Mouse (Mus musculus): Measurements from ENCODE around the gene Sac3d1.
"Not testable (repeated sequence)": the region's sequence is repeated elsewhere in the genome, so short reads cannot be mapped to it uniquely, and the experiment has no call there.

The Sac3d1 gene

GRCm38 (mm10) chr19:6117986-6118676 lies at the start of gene Sac3d1:
Gene Sac3d1, minus strand, starts transcription at chr19:6118650.
- peak; percentile 97 for DNase-seq

GRCm38 (mm10) chr19:6166750-6167149 lies 48.3 kb upstream of the Sac3d1 start:
- DNase-seq, result no peak

- no peak for DNase-seq
Measured at GRCm38 (mm10) chr19:6163872-6164547, 45.6 kb upstream of the Sac3d1 start.

GRCm38 (mm10) chr19:6157220-6157619 lies 38.8 kb upstream of the Sac3d1 start:
- DNase-seq, result no peak

- no peak for DNase-seq
Measured at GRCm38 (mm10) chr19:6156372-6156771, 37.9 kb upstream of the Sac3d1 start.

GRCm38 (mm10) chr19:6155174-6155573 lies 36.7 kb upstream of the Sac3d1 start:
- no peak for DNase-seq

GRCm38 (mm10) chr19:6144842-6145241 lies 26.4 kb upstream of the Sac3d1 start:
- no peak for DNase-seq

- peak; percentile 93 for DNase-seq
Measured at GRCm38 (mm10) chr19:6141394-6141749, 22.9 kb upstream of the Sac3d1 start, which contains the start of gene Arl2. Gene Arl2, minus strand, starts transcription at chr19:6141548.

GRCm38 (mm10) chr19:6140678-6141393 lies 22.4 kb upstream of the Sac3d1 start, which contains the start of gene Batf2:
Gene Batf2, plus strand, starts transcription at chr19:6140983.
- peak; percentile 98 for DNase-seq

- DNase-seq, result no peak
Measured at GRCm38 (mm10) chr19:6140374-6140677, 21.9 kb upstream of the Sac3d1 start.

- DNase-seq, result no peak
Measured at GRCm38 (mm10) chr19:6139701-6140100, 21.3 kb upstream of the Sac3d1 start.

- DNase-seq, result no peak
Measured at GRCm38 (mm10) chr19:6136397-6136796, 17.9 kb upstream of the Sac3d1 start.

- not testable (repeated sequence) for DNase-seq
Measured at GRCm38 (mm10) chr19:6133197-6133596, 14.7 kb upstream of the Sac3d1 start.

GRCm38 (mm10) chr19:6132171-6132827 lies 13.8 kb upstream of the Sac3d1 start:
- no peak for DNase-seq

GRCm38 (mm10) chr19:6130414-6131128 lies 12.1 kb upstream of the Sac3d1 start:
- DNase-seq, result not testable (repeated sequence)

GRCm38 (mm10) chr19:6127760-6128341 lies 9.4 kb upstream of the Sac3d1 start, which contains the start of gene Snx15:
Gene Snx15, minus strand, starts transcription at chr19:6128304.
- DNase-seq, result peak; percentile 96

GRCm38 (mm10) chr19:6126789-6127580 lies 8.5 kb upstream of the Sac3d1 start:
- DNase-seq, result no peak

- DNase-seq, result peak; percentile 61
Measured at GRCm38 (mm10) chr19:6126289-6126688, 7.8 kb upstream of the Sac3d1 start.

GRCm38 (mm10) chr19:6124898-6125297 lies 6.4 kb upstream of the Sac3d1 start:
- no peak for DNase-seq

GRCm38 (mm10) chr19:6123330-6123729 lies 4.9 kb upstream of the Sac3d1 start:
- peak; percentile 58 for DNase-seq

- DNase-seq, result no peak
Measured at GRCm38 (mm10) chr19:6121761-6122160, 3.3 kb upstream of the Sac3d1 start.

Measured in embryo, embryonic 11 days (tissue).